ENCODE assay signal across 9 mouse cellular contexts in genomic region chr10:78297576-78298484, GRCm38 (mm10). TPM values are rescaled to one million over a fixed set of nuclear protein-coding genes. Genes with fewer than 3 reads are reported as not detected.
A peak's percentile ranks its signal among the peaks of the same experiment; 100 is the strongest.
DNase-seq lines count a peak whose midpoint lies in the region; ATAC-seq and TF ChIP-seq lines count a peak whose summit lies in the region.
"Had no signal": no experiment of that assay in that cellular context is flagged by ENCODE, and none has a peak within 500 bp of the region (broad histone marks: within the 10 kb centered on the region; RNA-seq: fewer than 3 reads in every experiment).

No protein-coding gene starts in this region.

- peaks cover 24% of the 10 kb centered on the region for H3K4me1 ChIP-seq in brown adipose tissue, adult 24 weeks (ENCODE audit: control insufficient read depth, insufficient read depth, insufficient read length, low read length)
- H3K4me1 ChIP-seq in liver, postnatal 0 days (ENCODE audit: insufficient read depth), result peaks cover 43% of the 10 kb centered on the region

- TF ChIP-seq EP300 in liver, postnatal 0 days (IDR thresholded peaks at IDR 0.05; ENCODE audit: low read depth), result peak; percentile 50

- peak overlapping the region; percentile 67 for H3K4me2 ChIP-seq in liver, postnatal 0 days (ENCODE audit: low read depth, low read length)

- H3K36me3 ChIP-seq in liver, postnatal 0 days (replicated peaks; ENCODE audit: insufficient read depth, low read length), result no peaks in the 10 kb centered on the region

- 14% methylated on average over 15 of the region's 15 CpGs for WGBS in liver, postnatal 0 days (ENCODE audit: insufficient replicate concordance)

- no peaks in the 10 kb centered on the region for H3K27me3 ChIP-seq in liver, postnatal 0 days (ENCODE audit: insufficient read depth, low read length)

- TF ChIP-seq CTCF in layer of hippocampus, adult 2 months (conservative IDR thresholded peaks at IDR 0.05), result no peak
- no peak for TF ChIP-seq CTCF in liver, postnatal 0 days (IDR thresholded peaks at IDR 0.05; ENCODE audit: low read depth)

- peak overlapping the region; percentile 61 for H3K9ac ChIP-seq in liver, postnatal 0 days (replicated peaks)

- H3K27ac ChIP-seq in brown adipose tissue, adult 24 weeks (replicated peaks; ENCODE audit: low read depth, low read length), result peak overlapping the region; percentile 98
- peak overlapping the region; percentile 83 for H3K27ac ChIP-seq in layer of hippocampus, adult 2 months
- peak overlapping the region; percentile 98 for H3K27ac ChIP-seq in liver, postnatal 0 days (ENCODE audit: low read depth)

- DNase-seq in MN1 (ENCODE audit: low spot score), result peak; percentile 82
- DNase-seq in heart, postnatal 36 days, result peak; percentile 70 to 82
- DNase-seq in layer of hippocampus, adult 2 months (ENCODE audit: low spot score in 2 of 2), result peak; percentile 54 to 58
- peak; percentile 79 for DNase-seq in liver, postnatal 0 days
- DNase-seq in ovary, postnatal 36 days (ENCODE audit: low spot score), result peak; percentile 76
- DNase-seq in thymus, postnatal 25 days, result peak; percentile 92

- intact Hi-C loops in heart, postnatal 36 days (cut with DNase I), result loop anchor here (2.0 kb wide), 1 partner anchor 55 kb away; the partner anchor contains the start of gene Agpat3

- ATAC-seq in frontal cortex, adult (ENCODE audit: low TSS enrichment), result peak; percentile 75
- peak; percentile 91 for ATAC-seq in liver, postnatal 0 days

- no peaks in the 10 kb centered on the region for H3K9me3 ChIP-seq in liver, postnatal 0 days (ENCODE audit: low read length)

- H3K4me3 ChIP-seq in brown adipose tissue, adult 24 weeks (ENCODE audit: insufficient read depth, low read depth, low read length), result peak overlapping the region; percentile 71
- H3K4me3 ChIP-seq in layer of hippocampus, adult 2 months, result peak overlapping the region; percentile 29; the same call in 1 of the 2 replicates
- peak overlapping the region; percentile 15; the same call in 1 of the 2 replicates for H3K4me3 ChIP-seq in liver, postnatal 0 days (ENCODE audit: low read depth, low read length)
- H3K4me3 ChIP-seq: erythroblast, embryonic 14.5 days had no signal

RNA-seq across cellular contexts. Expression of gene Trappc10, which starts 53.4 kb away (rescaled TPM):
- polyA plus RNA-seq in brown adipose tissue, adult 24 weeks (2012; ENCODE audit: insufficient read depth, insufficient read length, missing spikeins), result 22.4 and 23.1 TPM in 2 replicates
- total RNA-seq in heart, postnatal 36 days (2021), result 10 to 100 TPM; 46.6 to 48.2 TPM
- total RNA-seq in layer of hippocampus, adult 2 months (2021), result 10 to 100 TPM; 83.4 to 84.1 TPM
- 13.9 and 14.7 TPM in 2 replicates for polyA plus RNA-seq in liver, postnatal 0 days (2015; fragmentation: Nextera tagmentation; extraction: Ambion mirVana)

RNA-seq across cellular contexts. Expression of gene Agpat3, which starts 54.5 kb away (rescaled TPM):
- polyA plus RNA-seq in brown adipose tissue, adult 24 weeks (2012; ENCODE audit: insufficient read depth, insufficient read length, missing spikeins), result 311 and 438 TPM in 2 replicates
- total RNA-seq in heart, postnatal 36 days (2021), result 100 to 1,000 TPM; 232 to 266 TPM
- total RNA-seq in layer of hippocampus, adult 2 months (2021), result 100 to 1,000 TPM; 207 to 216 TPM
- 154 and 171 TPM in 2 replicates for polyA plus RNA-seq in liver, postnatal 0 days (2015; fragmentation: Nextera tagmentation; extraction: Ambion mirVana)

Comparison
In these comparisons a context has a peak if more than half of its experiments do, and no peak if none do; other contexts are left out.
1. Peak in every context shown above with its lines: DNase-seq, ATAC-seq, H3K4me3 ChIP-seq and H3K27ac ChIP-seq.
2. H3K4me3 ChIP-seq: peak in every context shown above with its lines; median percentile 71 in brown adipose tissue, adult 24 weeks; 29 in layer of hippocampus, adult 2 months; 15 in liver, postnatal 0 days.